Mouse (Mus musculus): ENCODE data around the gene St14. TPM values are rescaled to one million over a fixed set of nuclear protein-coding genes. Genes with fewer than 3 reads are reported as not detected.

Gene St14
- polyA plus RNA-seq, 1 experiment, result 12.9 TPM

DNA sequence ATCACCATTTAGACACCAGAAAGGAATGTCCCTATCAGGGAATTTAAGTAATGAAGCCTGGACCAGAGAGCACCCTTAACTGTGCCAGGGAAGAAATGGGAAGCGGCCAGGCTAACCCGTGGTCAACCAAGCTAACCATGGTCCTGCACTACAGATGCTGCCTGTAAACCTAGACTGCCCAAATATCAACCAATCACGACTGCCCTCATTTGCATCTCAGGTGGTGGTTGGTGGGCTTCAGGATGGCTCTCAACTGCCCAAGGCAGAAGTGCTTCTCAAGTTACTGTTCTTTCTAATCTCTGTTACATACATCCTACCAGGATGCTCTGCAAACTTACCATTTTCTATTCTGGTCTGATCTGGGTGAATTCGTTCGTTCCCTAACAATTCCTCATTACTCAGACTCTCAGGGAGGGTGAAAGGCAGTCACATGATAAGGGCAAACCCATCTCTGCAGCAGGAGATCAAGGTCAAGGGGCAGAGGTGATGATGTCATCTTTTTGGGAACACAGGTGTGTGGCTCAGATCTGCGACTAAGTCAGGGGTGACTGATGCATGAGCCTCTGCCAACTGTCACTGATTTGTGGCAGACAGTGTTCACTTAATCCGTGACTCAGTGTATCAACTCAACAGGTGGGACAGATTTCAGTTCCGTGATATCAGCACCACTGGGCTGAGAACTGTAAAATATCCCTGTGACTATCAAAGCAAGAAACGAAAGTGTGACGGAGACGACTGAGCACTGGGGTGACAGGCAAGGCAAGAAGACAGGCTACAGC, 12.9 kb downstream of the St14 start:
- peaks cover 11% of the 10 kb centered on the region; the same call in 1 of the 2 replicates for H3K4me1 ChIP-seq (ENCODE audit: control insufficient read depth, insufficient read depth, insufficient read length)
- no peak for DNase-seq (ENCODE audit: low read depth in 1 of 2, low spot score in 2 of 2)
- no peaks in the 10 kb centered on the region for H3K36me3 ChIP-seq (ENCODE audit: control insufficient read depth, insufficient read depth, low read length)
- H3K27ac ChIP-seq (ENCODE audit: insufficient read depth, low read length), result no peak overlapping the region
- 70% methylated on average over 11 of the region's 11 CpGs for WGBS
- no peaks in the 10 kb centered on the region for H3K27me3 ChIP-seq (ENCODE audit: control insufficient read depth, insufficient read depth, low read length)
- no peak for TF ChIP-seq POLR2A (IDR thresholded peaks at IDR 0.05; ENCODE audit: low read depth, low read length)
- no peak for TF ChIP-seq CTCF (IDR thresholded peaks at IDR 0.05; ENCODE audit: extremely low read depth, insufficient read depth, insufficient read length, insufficient replicate concordance)
- no peak overlapping the region for H3K4me3 ChIP-seq (ENCODE audit: extremely low read depth, insufficient read depth, insufficient read length)

DNA sequence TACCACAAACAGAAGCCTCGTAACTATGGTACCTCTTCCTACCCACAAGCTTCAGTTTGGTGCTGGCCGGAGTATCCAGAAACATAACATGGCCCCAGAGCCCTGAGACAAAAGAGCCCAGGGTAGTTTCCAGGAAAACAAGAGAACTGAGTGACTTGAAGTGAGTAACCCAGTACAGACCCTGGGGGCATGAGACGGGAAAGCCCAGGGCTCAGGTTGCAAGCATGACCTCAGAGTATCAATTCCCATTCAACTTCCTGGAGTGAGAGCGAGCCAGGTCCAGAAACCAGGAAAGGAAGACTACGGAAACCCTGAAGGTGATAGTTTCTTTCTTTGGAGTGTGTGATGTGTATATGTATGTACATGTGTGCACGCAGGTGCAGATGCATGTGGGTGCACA, 14.2 kb downstream of the St14 start:
- H3K27me3 ChIP-seq (ENCODE audit: control insufficient read depth, insufficient read depth, low read length), result no peaks in the 10 kb centered on the region
- no peak overlapping the region for H3K4me3 ChIP-seq (ENCODE audit: extremely low read depth, insufficient read depth, insufficient read length)
- DNase-seq (ENCODE audit: low read depth in 1 of 2, low spot score in 2 of 2), result no peak
- no peak for TF ChIP-seq CTCF (IDR thresholded peaks at IDR 0.05; ENCODE audit: extremely low read depth, insufficient read depth, insufficient read length, insufficient replicate concordance)
- TF ChIP-seq POLR2A (IDR thresholded peaks at IDR 0.05; ENCODE audit: low read depth, low read length), result no peak
- no peaks in the 10 kb centered on the region for H3K36me3 ChIP-seq (ENCODE audit: control insufficient read depth, insufficient read depth, low read length)
- H3K27ac ChIP-seq (ENCODE audit: insufficient read depth, low read length), result no peak overlapping the region
- 90% methylated on average over 6 of the region's 6 CpGs for WGBS
- H3K4me1 ChIP-seq (ENCODE audit: control insufficient read depth, insufficient read depth, insufficient read length), result peaks cover 11% of the 10 kb centered on the region; the same call in 1 of the 2 replicates

DNA sequence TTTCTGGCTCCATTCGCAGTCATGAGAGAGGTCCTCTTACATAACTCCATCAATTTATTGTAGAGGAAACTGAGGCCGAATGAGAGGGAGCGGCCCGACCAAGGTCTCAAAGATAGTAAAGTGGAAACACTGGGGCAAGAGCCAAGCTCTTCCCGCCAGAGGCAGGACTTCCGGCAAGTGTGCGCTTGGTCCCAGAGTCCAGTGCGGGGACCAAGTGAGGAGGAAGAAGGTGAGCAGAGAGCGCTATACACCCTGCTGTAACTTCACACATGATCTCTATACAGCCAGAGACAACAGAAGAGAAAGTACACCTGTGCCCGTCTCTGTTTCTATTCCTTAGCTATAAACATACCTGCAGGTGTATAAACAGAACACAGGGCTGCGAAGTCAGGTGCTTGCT, 14.6 kb downstream of the St14 start:
- H3K36me3 ChIP-seq (ENCODE audit: control insufficient read depth, insufficient read depth, low read length), result no peaks in the 10 kb centered on the region
- H3K27ac ChIP-seq (ENCODE audit: insufficient read depth, low read length), result no peak overlapping the region
- no peaks in the 10 kb centered on the region for H3K27me3 ChIP-seq (ENCODE audit: control insufficient read depth, insufficient read depth, low read length)
- TF ChIP-seq POLR2A (IDR thresholded peaks at IDR 0.05; ENCODE audit: low read depth, low read length), result no peak
- TF ChIP-seq CTCF (IDR thresholded peaks at IDR 0.05; ENCODE audit: extremely low read depth, insufficient read depth, insufficient read length, insufficient replicate concordance), result no peak
- DNase-seq (ENCODE audit: low read depth in 1 of 2, low spot score in 2 of 2), result no peak
- WGBS, result 93% methylated on average over 11 of the region's 11 CpGs
- no peak overlapping the region for H3K4me3 ChIP-seq (ENCODE audit: extremely low read depth, insufficient read depth, insufficient read length)
- peaks cover 11% of the 10 kb centered on the region; the same call in 1 of the 2 replicates for H3K4me1 ChIP-seq (ENCODE audit: control insufficient read depth, insufficient read depth, insufficient read length)

DNA sequence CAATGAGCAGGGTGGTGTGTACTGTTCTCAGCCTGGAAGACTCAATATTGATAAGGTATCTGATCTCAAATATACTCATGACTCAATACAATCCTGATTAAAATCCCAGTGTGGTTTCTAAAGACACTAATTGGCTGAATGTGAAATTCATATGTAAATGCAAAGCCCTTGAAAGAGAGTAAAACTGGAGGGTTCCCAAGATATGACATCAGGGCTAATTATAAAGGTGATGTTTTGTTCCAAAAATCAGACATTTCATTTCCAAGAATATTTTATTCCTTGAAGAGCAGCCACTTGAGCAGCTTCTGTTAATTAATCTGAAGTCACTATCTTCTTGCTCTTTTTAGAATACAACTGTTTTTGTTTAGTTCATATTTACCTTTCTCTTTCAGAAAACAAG, 16.1 kb downstream of the St14 start:
- H3K36me3 ChIP-seq (ENCODE audit: control insufficient read depth, insufficient read depth, low read length), result no peaks in the 10 kb centered on the region
- H3K27me3 ChIP-seq (ENCODE audit: control insufficient read depth, insufficient read depth, low read length), result no peaks in the 10 kb centered on the region
- H3K27ac ChIP-seq (ENCODE audit: insufficient read depth, low read length), result no peak overlapping the region
- TF ChIP-seq CTCF (IDR thresholded peaks at IDR 0.05; ENCODE audit: extremely low read depth, insufficient read depth, insufficient read length, insufficient replicate concordance) (no peak), POLR2A (IDR thresholded peaks at IDR 0.05; ENCODE audit: low read depth, low read length) (no peak)
- no peak for DNase-seq (ENCODE audit: low read depth in 1 of 2, low spot score in 2 of 2)
- no peak overlapping the region for H3K4me3 ChIP-seq (ENCODE audit: extremely low read depth, insufficient read depth, insufficient read length)
- peaks cover 8% of the 10 kb centered on the region; the same call in 1 of the 2 replicates for H3K4me1 ChIP-seq (ENCODE audit: control insufficient read depth, insufficient read depth, insufficient read length)

DNA sequence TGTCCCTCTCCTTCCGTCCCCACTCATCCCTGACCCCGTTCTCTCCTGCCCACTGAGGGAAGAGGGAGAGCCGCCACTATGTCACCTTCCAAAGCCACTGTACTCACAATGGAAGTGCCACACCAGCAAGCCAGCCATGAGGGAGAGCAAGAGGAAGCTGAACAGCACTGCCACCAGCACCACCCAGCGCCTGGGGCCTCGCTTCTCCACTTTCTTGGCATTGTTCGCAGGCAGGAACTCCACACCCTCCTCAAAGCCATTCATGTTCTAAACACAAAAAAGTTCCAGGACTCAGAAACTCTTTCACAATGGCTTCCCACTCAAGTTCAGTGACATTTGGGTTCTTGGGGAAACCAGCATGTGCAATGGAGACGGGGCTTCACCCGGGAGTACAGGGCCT, 23.2 kb downstream of the St14 start:
- TF ChIP-seq POLR2A (IDR thresholded peaks at IDR 0.05; ENCODE audit: low read depth, low read length) (no peak), CTCF (IDR thresholded peaks at IDR 0.05; ENCODE audit: extremely low read depth, insufficient read depth, insufficient read length, insufficient replicate concordance) (no peak)
- 92% methylated on average over 8 of the region's 8 CpGs for WGBS
- DNase-seq (ENCODE audit: low read depth in 1 of 2, low spot score in 2 of 2), result no peak

DNA sequence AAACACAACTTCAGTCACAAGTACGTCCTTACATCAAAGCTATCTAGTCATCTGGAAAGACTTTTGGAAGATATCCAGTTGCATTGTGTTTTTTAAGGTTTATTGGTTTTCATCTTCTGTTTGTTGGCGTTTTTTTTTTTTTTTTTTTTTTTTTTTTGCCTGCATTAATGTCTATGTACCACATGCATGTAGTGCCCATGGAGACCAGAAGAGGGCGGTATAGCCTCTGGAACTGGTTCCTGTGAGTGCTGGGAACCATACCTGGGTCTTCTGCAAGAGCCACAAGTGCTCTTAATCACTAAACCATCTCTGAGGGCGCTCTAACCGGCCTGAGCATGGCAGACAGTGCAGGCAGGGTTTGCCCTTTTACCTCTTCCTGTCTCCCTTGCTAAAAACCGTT, 33.5 kb downstream of the St14 start:
- Histone ChIP-seq H3K4me1 (ENCODE audit: control insufficient read depth, insufficient read depth, insufficient read length) (no peaks in the 10 kb centered on the region), H3K36me3 (ENCODE audit: control insufficient read depth, insufficient read depth, low read length) (peaks cover 3% of the 10 kb centered on the region; the same call in 1 of the 2 replicates), H3K27me3 (ENCODE audit: control insufficient read depth, insufficient read depth, low read length) (no peaks in the 10 kb centered on the region), H3K4me3 (ENCODE audit: extremely low read depth, insufficient read depth, insufficient read length) (no peak overlapping the region), H3K27ac (ENCODE audit: insufficient read depth, low read length) (no peak overlapping the region)
- TF ChIP-seq CTCF (IDR thresholded peaks at IDR 0.05; ENCODE audit: extremely low read depth, insufficient read depth, insufficient read length, insufficient replicate concordance) (no peak), POLR2A (IDR thresholded peaks at IDR 0.05; ENCODE audit: low read depth, low read length) (no peak)
- WGBS, result 81% methylated on average over 6 of the region's 6 CpGs
- no peak for DNase-seq (ENCODE audit: low read depth in 1 of 2, low spot score in 2 of 2)

More for the DNA sequence above, 23.2 kb downstream of the St14 start:
- H3K36me3 ChIP-seq (ENCODE audit: control insufficient read depth, insufficient read depth, low read length), result peaks cover 1% of the 10 kb centered on the region
- H3K27ac ChIP-seq (ENCODE audit: insufficient read depth, low read length), result no peak overlapping the region
- no peaks in the 10 kb centered on the region for H3K4me1 ChIP-seq (ENCODE audit: control insufficient read depth, insufficient read depth, insufficient read length)
- H3K4me3 ChIP-seq (ENCODE audit: extremely low read depth, insufficient read depth, insufficient read length), result no peak overlapping the region
- H3K27me3 ChIP-seq (ENCODE audit: control insufficient read depth, insufficient read depth, low read length), result no peaks in the 10 kb centered on the region
